Mouse (Mus musculus): ENCODE results near the gene Kdm5b.

Gene Kdm5b

GRCm38 (mm10) chr1:134549632-134550132, 10.3 kb upstream of the Kdm5b start, which contains the start of gene Mgat4e:
Gene Mgat4e (minus strand): TSS chr1:134549682.
- no peak for DNase-seq (ENCODE audit: low read depth, low spot score)

GRCm38 (mm10) chr1:134551869-134552268, 8.1 kb upstream of the Kdm5b start:
- DNase-seq (ENCODE audit: low read depth, low spot score), result no peak

GRCm38 (mm10) chr1:134552396-134552795, 7.6 kb upstream of the Kdm5b start:
- DNase-seq (ENCODE audit: low read depth, low spot score), result no peak

- no peak for DNase-seq (ENCODE audit: low read depth, low spot score)
Measured at GRCm38 (mm10) chr1:134555240-134555870, 4.6 kb upstream of the Kdm5b start.

GRCm38 (mm10) chr1:134555871-134556670, 3.9 kb upstream of the Kdm5b start:
- DNase-seq (ENCODE audit: low read depth, low spot score), result peak; percentile 79

- peak; percentile 94 for DNase-seq (ENCODE audit: low read depth, low spot score)
Measured at GRCm38 (mm10) chr1:134556671-134557218, 3.2 kb upstream of the Kdm5b start.

GRCm38 (mm10) chr1:134558511-134558910, 1.5 kb upstream of the Kdm5b start:
- no peak for DNase-seq (ENCODE audit: low read depth, low spot score)

GRCm38 (mm10) chr1:134559226-134559625, 745 bp upstream of the Kdm5b start:
- no peak for DNase-seq (ENCODE audit: low read depth, low spot score)

GRCm38 (mm10) chr1:134560396-134560795, 425 bp downstream of the Kdm5b start:
- peak; percentile 63 for DNase-seq (ENCODE audit: low read depth, low spot score)

- peak; percentile 60 for DNase-seq (ENCODE audit: low read depth, low spot score)
Measured at GRCm38 (mm10) chr1:134560801-134561769, 1.1 kb downstream of the Kdm5b start.

- no peak for DNase-seq (ENCODE audit: low read depth, low spot score)
Measured at GRCm38 (mm10) chr1:134561770-134562143, 1.8 kb downstream of the Kdm5b start.

GRCm38 (mm10) chr1:134562457-134562856, 2.5 kb downstream of the Kdm5b start:
- no peak for DNase-seq (ENCODE audit: low read depth, low spot score)

- DNase-seq (ENCODE audit: low read depth, low spot score), result no peak
Measured at GRCm38 (mm10) chr1:134563726-134564125, 3.8 kb downstream of the Kdm5b start.

- DNase-seq (ENCODE audit: low read depth, low spot score), result no peak
Measured at GRCm38 (mm10) chr1:134567511-134567910, 7.5 kb downstream of the Kdm5b start.

GRCm38 (mm10) chr1:134570171-134570570, 10.2 kb downstream of the Kdm5b start:
- no peak for DNase-seq (ENCODE audit: low read depth, low spot score)

GRCm38 (mm10) chr1:134570631-134571030, 10.7 kb downstream of the Kdm5b start:
- no peak for DNase-seq (ENCODE audit: low read depth, low spot score)

- no peak for DNase-seq (ENCODE audit: low read depth, low spot score)
Measured at GRCm38 (mm10) chr1:134573300-134573931, 13.4 kb downstream of the Kdm5b start.

GRCm38 (mm10) chr1:134573932-134574315, 14.0 kb downstream of the Kdm5b start:
- DNase-seq (ENCODE audit: low read depth, low spot score), result no peak

GRCm38 (mm10) chr1:134577384-134578120, 17.6 kb downstream of the Kdm5b start:
- no peak for DNase-seq (ENCODE audit: low read depth, low spot score)

GRCm38 (mm10) chr1:134580796-134581195, 20.8 kb downstream of the Kdm5b start:
- DNase-seq (ENCODE audit: low read depth, low spot score), result no peak
